Mouse (Mus musculus) small intestine, adult 2 months (tissue): ENCODE measurements around the gene Sgsm2.

Experiments used
- CTCF ChIP-seq: fragments of 200-500 bp; IDR thresholded peaks from 2 replicates; pipeline ENCODE4 v1.5.1; 2012; ENCODE audit warnings: low read depth, mild to moderate bottlenecking, control low read depth, inconsistent platforms, low read length, moderate library complexity, mixed read lengths; ENCODE audit not compliant: insufficient replicate concordance, insufficient read length; ENCODE audit errors: extremely low read depth
- POLR2A ChIP-seq: fragments of 200-500 bp; IDR thresholded peaks from 2 replicates; pipeline ENCODE4 v1.6.1; 2012; ENCODE audit warnings: low read depth, mild to moderate bottlenecking, control low read depth, inconsistent platforms, low read length, moderate library complexity

GRCm38 (mm10) chr11:74807246-74807882, 89.5 kb downstream of the Sgsm2 start:
- no peak for TF ChIP-seq CTCF
- no peak for TF ChIP-seq POLR2A
